Mouse (Mus musculus) cerebellum, postnatal 10 days (tissue): ENCODE measurements around the gene Abhd6.
"Not testable (repeated sequence)": the region's sequence is repeated elsewhere in the genome, so short reads cannot be mapped to it uniquely, and the experiment has no call there.

Source experiments
- DNase-seq, 2 experiments: peaks; one replicate each; pipeline ENCODE4 v3.0.0; 2021; ENCODE audit warnings: mixed read lengths in 2 of 2

The Abhd6 gene

GRCm38 (mm10) chr14:7999435-7999834 lies 3.3 kb upstream of the Abhd6 start:
- DNase-seq: no peak

- DNase-seq: no peak
Measured at GRCm38 (mm10) chr14:8000247-8000646, 2.5 kb upstream of the Abhd6 start.

- no peak for DNase-seq
Measured at GRCm38 (mm10) chr14:8000831-8001685, 1.6 kb upstream of the Abhd6 start.

GRCm38 (mm10) chr14:8003093-8003670 lies 480 bp downstream of the Abhd6 start:
- peak; percentile 87 for DNase-seq

GRCm38 (mm10) chr14:8003727-8004670 lies 1.3 kb downstream of the Abhd6 start:
- DNase-seq: peak in 1 of 2 experiments; percentile 17

- DNase-seq: not testable (repeated sequence)
Measured at GRCm38 (mm10) chr14:8006061-8006460, 3.4 kb downstream of the Abhd6 start.

GRCm38 (mm10) chr14:8007084-8007483 lies 4.4 kb downstream of the Abhd6 start:
- no peak for DNase-seq

GRCm38 (mm10) chr14:8007486-8007885 lies 4.8 kb downstream of the Abhd6 start:
- no peak for DNase-seq

- DNase-seq: peak; percentile 59 to 60
Measured at GRCm38 (mm10) chr14:8007923-8008322, 5.2 kb downstream of the Abhd6 start.

- DNase-seq: no peak
Measured at GRCm38 (mm10) chr14:8011297-8011696, 8.6 kb downstream of the Abhd6 start.

- no peak for DNase-seq
Measured at GRCm38 (mm10) chr14:8011938-8012337, 9.2 kb downstream of the Abhd6 start.

GRCm38 (mm10) chr14:8015756-8016155 lies 13.1 kb downstream of the Abhd6 start:
- DNase-seq: no peak

GRCm38 (mm10) chr14:8016276-8016675 lies 13.6 kb downstream of the Abhd6 start:
- no peak for DNase-seq

GRCm38 (mm10) chr14:8016951-8017350 lies 14.2 kb downstream of the Abhd6 start:
- no peak for DNase-seq

- DNase-seq: no peak
Measured at GRCm38 (mm10) chr14:8020011-8020410, 17.3 kb downstream of the Abhd6 start.

GRCm38 (mm10) chr14:8020546-8020945 lies 17.8 kb downstream of the Abhd6 start:
- DNase-seq: no peak

- DNase-seq: no peak
Measured at GRCm38 (mm10) chr14:8024469-8024868, 21.8 kb downstream of the Abhd6 start.

- DNase-seq: no peak
Measured at GRCm38 (mm10) chr14:8024936-8025335, 22.2 kb downstream of the Abhd6 start.

GRCm38 (mm10) chr14:8026769-8027531 lies 24.2 kb downstream of the Abhd6 start:
- no peak for DNase-seq

GRCm38 (mm10) chr14:8028086-8028485 lies 25.4 kb downstream of the Abhd6 start:
- no peak for DNase-seq

- DNase-seq: no peak
Measured at GRCm38 (mm10) chr14:8029752-8030151, 27.1 kb downstream of the Abhd6 start.

- no peak for DNase-seq
Measured at GRCm38 (mm10) chr14:8030535-8030934, 27.8 kb downstream of the Abhd6 start.
